Mouse (Mus musculus) MEL (cell line): ENCODE data around the gene Pkd1l1. TPM values are rescaled to one million over a fixed set of nuclear protein-coding genes. Genes with fewer than 3 reads are reported as not detected.

Experiments
- DNase-seq: peaks from one replicate; pipeline ENCODE4 v3.0.0; 2011; ENCODE audit warnings: low read depth, low spot score
- H3K27ac ChIP-seq: 2 replicates; pipeline ENCODE4 v1.5.1; 2012; ENCODE audit warnings: low read depth, mild to moderate bottlenecking, control low read depth, low read length, moderate library complexity; ENCODE audit not compliant: control insufficient read depth
- H3K27me3 ChIP-seq, 2 experiments: fragments of 150-350 bp in 1 of 2; sonication (generic) in 1 of 2; 2 replicates each; pipeline ENCODE4 v1.6.1; 2012; ENCODE audit warnings: low read length in 2 of 2, mild to moderate bottlenecking in 2 of 2, improper control_type of control experiment in 1 of 2, moderate library complexity in 1 of 2; ENCODE audit not compliant: insufficient read depth in 2 of 2, control insufficient read depth in 1 of 2
- H3K36me3 ChIP-seq, 2 experiments: 2 replicates each; pipeline ENCODE4 v1.6.1; 2012 to 2014; ENCODE audit warnings: low read length in 2 of 2, improper control_type of control experiment in 1 of 2, inconsistent platforms in 1 of 2, mild to moderate bottlenecking in 1 of 2; ENCODE audit not compliant: insufficient read depth in 2 of 2, control insufficient read depth in 1 of 2
- H3K4me1 ChIP-seq, 2 experiments: fragments of 150-350 bp in 1 of 2; sonication (generic) in 1 of 2; 2 replicates each; pipeline ENCODE4 v1.6.1; 2012; ENCODE audit warnings: low read length in 2 of 2, improper control_type of control experiment in 1 of 2, mild to moderate bottlenecking in 1 of 2; ENCODE audit not compliant: insufficient read depth in 2 of 2, control insufficient read depth in 1 of 2
- H3K4me3 ChIP-seq, 2 experiments: fragments of 150-350 bp in 1 of 2; sonication (generic) in 1 of 2; 2 replicates each; pipeline ENCODE4 v1.5.1; 2012; ENCODE audit warnings: low read depth in 2 of 2, low read length in 2 of 2, mild to moderate bottlenecking in 2 of 2, moderate library complexity in 2 of 2, control low read depth in 1 of 2, improper control_type of control experiment in 1 of 2; ENCODE audit not compliant: control insufficient read depth in 1 of 2, insufficient read depth in 1 of 2
- H3K79me2 ChIP-seq: 2 replicates; pipeline ENCODE4 v1.6.1; 2012; ENCODE audit warnings: mild to moderate bottlenecking, low read length, moderate library complexity; ENCODE audit not compliant: control insufficient read depth, poor library complexity, insufficient read depth
- H3K9ac ChIP-seq: 2 replicates; pipeline ENCODE4 v1.6.1; 2012; ENCODE audit warnings: low read depth, mild to moderate bottlenecking, control low read depth, low read length, moderate library complexity; ENCODE audit not compliant: control insufficient read depth, poor library complexity, severe bottlenecking
- H3K9me3 ChIP-seq: fragments of 150-350 bp; sonication (generic); replicated peaks from 2 replicates; pipeline ENCODE4 v1.6.1; 2012; ENCODE audit warnings: mild to moderate bottlenecking, low read length, improper control_type of control experiment, moderate library complexity; ENCODE audit not compliant: insufficient read depth
- BHLHE40 ChIP-seq: IDR thresholded peaks from 2 replicates; pipeline ENCODE4 v1.6.1; 2012; ENCODE audit warnings: low read depth, mild to moderate bottlenecking, inconsistent platforms, low read length, improper control_type of control experiment, borderline replicate concordance
- CHD2 ChIP-seq: IDR thresholded peaks from 2 replicates; pipeline ENCODE4 v1.6.1; 2011; ENCODE audit warnings: low read length, improper control_type of control experiment
- ETS1 ChIP-seq: IDR thresholded peaks from 2 replicates; pipeline ENCODE4 v1.6.1; 2012; ENCODE audit warnings: low read depth, mild to moderate bottlenecking, inconsistent platforms, low read length, improper control_type of control experiment, moderate library complexity
- GABPA ChIP-seq: IDR thresholded peaks from 2 replicates; pipeline ENCODE4 v1.6.1; 2012; ENCODE audit warnings: low read depth, mild to moderate bottlenecking, inconsistent platforms, low read length, improper control_type of control experiment, moderate library complexity
- GATA1 ChIP-seq: IDR thresholded peaks from 2 replicates; pipeline ENCODE4 v1.6.1; 2011; ENCODE audit warnings: low read depth, low read length, improper control_type of control experiment
- JUND ChIP-seq: IDR thresholded peaks from 2 replicates; pipeline ENCODE4 v1.6.1; 2011; ENCODE audit warnings: low read depth, mild to moderate bottlenecking, improper control_type of control experiment, low read length
- KAT2A ChIP-seq: conservative IDR thresholded peaks from 2 replicates; pipeline ENCODE4 v1.6.1; 2012; ENCODE audit warnings: low read depth, low read length, improper control_type of control experiment, inconsistent platforms
- MAX ChIP-seq: IDR thresholded peaks from 2 replicates; pipeline ENCODE4 v1.6.1; 2011; ENCODE audit warnings: low read length, improper control_type of control experiment
- MAZ ChIP-seq: IDR thresholded peaks from 2 replicates; pipeline ENCODE4 v1.6.1; 2012; ENCODE audit warnings: low read depth, mild to moderate bottlenecking, inconsistent platforms, low read length, improper control_type of control experiment
- MXI1 ChIP-seq: IDR thresholded peaks from 2 replicates; pipeline ENCODE4 v1.6.1; 2011; ENCODE audit warnings: mild to moderate bottlenecking, low read depth, low read length, improper control_type of control experiment
- MYB ChIP-seq: IDR thresholded peaks from 2 replicates; pipeline ENCODE4 v1.6.1; 2011; ENCODE audit warnings: mild to moderate bottlenecking, low read depth, low read length, improper control_type of control experiment
- NELFE ChIP-seq: IDR thresholded peaks from 2 replicates; pipeline ENCODE4 v1.6.1; 2011; ENCODE audit warnings: low read depth, low read length, improper control_type of control experiment
- POLR2A ChIP-seq, 2 experiments: IDR thresholded peaks; 2 replicates each; pipeline ENCODE4 v1.6.1; 2011 to 2012; ENCODE audit warnings: low read length in 2 of 2, mild to moderate bottlenecking in 2 of 2, control low read depth in 1 of 2, improper control_type of control experiment in 1 of 2, low read depth in 1 of 2, moderate library complexity in 1 of 2; ENCODE audit not compliant: control insufficient read depth in 1 of 2, insufficient read depth in 1 of 2, poor library complexity in 1 of 2
- POLR2AphosphoS2 ChIP-seq: IDR thresholded peaks from 2 replicates; pipeline ENCODE4 v1.6.1; 2011; ENCODE audit warnings: low read length, improper control_type of control experiment
- RAD21 ChIP-seq: IDR thresholded peaks from 2 replicates; pipeline ENCODE4 v1.6.1; 2011; ENCODE audit warnings: mild to moderate bottlenecking, low read depth, low read length, improper control_type of control experiment
- RCOR1 ChIP-seq: IDR thresholded peaks from 2 replicates; pipeline ENCODE4 v1.6.1; 2012; ENCODE audit warnings: low read depth, mild to moderate bottlenecking, inconsistent platforms, low read length, improper control_type of control experiment
- SIN3A ChIP-seq: IDR thresholded peaks from 2 replicates; pipeline ENCODE4 v1.6.1; 2012; ENCODE audit warnings: low read length, improper control_type of control experiment, inconsistent platforms
- TAL1 ChIP-seq: IDR thresholded peaks from 2 replicates; pipeline ENCODE4 v1.6.1; 2012; ENCODE audit warnings: mild to moderate bottlenecking, inconsistent platforms, low read length, moderate library complexity, mixed read lengths
- TCF12 ChIP-seq: IDR thresholded peaks from 2 replicates; pipeline ENCODE4 v1.6.1; 2014; ENCODE audit warnings: low read depth, mild to moderate bottlenecking, inconsistent platforms, low read length, improper control_type of control experiment, moderate library complexity
- USF1 ChIP-seq: IDR thresholded peaks from 2 replicates; pipeline ENCODE4 v1.6.1; 2014; ENCODE audit warnings: low read depth, mild to moderate bottlenecking, inconsistent platforms, low read length, improper control_type of control experiment, moderate library complexity
- ZC3H11A ChIP-seq: IDR thresholded peaks from 2 replicates; pipeline ENCODE4 v1.6.1; 2012; ENCODE audit warnings: low read depth, mild to moderate bottlenecking, inconsistent platforms, low read length, improper control_type of control experiment
- ZNF384 ChIP-seq: IDR thresholded peaks from 2 replicates; pipeline ENCODE4 v1.6.1; 2012; ENCODE audit warnings: low read depth, mild to moderate bottlenecking, inconsistent platforms, low read length, improper control_type of control experiment
- polyA plus RNA-seq, 2 experiments: library from polyadenylated mRNA; stranded (reverse) in 1 of 2; unstranded in 1 of 2; fragments of >175 nt in 1 of 2; fragments of >200 nt in 1 of 2; gene quantifications; 2 replicates each; pipeline versions ENCODE4 v1.2.1 to v1.2.4; 2012; ENCODE audit warnings: low replicate concordance in 2 of 2, low read depth in 1 of 2; ENCODE audit not compliant: insufficient read length in 2 of 2, insufficient read depth in 1 of 2, missing spikeins in 1 of 2
- total RNA-seq: library from RNA; depleted of rRNA; stranded (reverse); fragments of 300-350 nt; gene quantifications from 2 replicates; pipeline ENCODE4 v1.2.3, GENCODE M21; 2012

Pkd1l1 gene
- total and polyA plus RNA-seq, 3 experiments: not detected

GRCm38 (mm10) chr11:8814097-8814790 is 158.8 kb downstream of the Pkd1l1 start:
- no peak overlapping the region for H3K27ac ChIP-seq
- H3K36me3 ChIP-seq: no peaks in the 10 kb centered on the region
- no peak overlapping the region for H3K4me3 ChIP-seq
- H3K79me2 ChIP-seq: no peaks in the 10 kb centered on the region
- TF ChIP-seq MXI1 (no peak), KAT2A (no peak), BHLHE40 (no peak), GATA1 (no peak), GABPA (no peak), JUND (no peak), NELFE (no peak), ETS1 (no peak), MAX (no peak), RCOR1 (no peak), ZC3H11A (no peak), MYB (no peak), MAZ (no peak), SIN3A (no peak), USF1 (no peak), TAL1 (no peak), POLR2A (IDR thresholded peaks at IDR 0.05; ENCODE audit: control insufficient read depth in 1 of 2, insufficient read depth in 1 of 2, low read depth in 1 of 2, low read length in 2 of 2, poor library complexity in 1 of 2) (no peak), POLR2AphosphoS2 (no peak), RAD21 (no peak), TCF12 (no peak)
- H3K27me3 ChIP-seq: no peaks in the 10 kb centered on the region; a peak in 1 of 4 replicates
- DNase-seq: no peak
- H3K9me3 ChIP-seq: no peaks in the 10 kb centered on the region
- H3K9ac ChIP-seq: no peak overlapping the region
- no peaks in the 10 kb centered on the region for H3K4me1 ChIP-seq

- Histone ChIP-seq H3K27me3 (no peaks in the 10 kb centered on the region; a peak in 1 of 4 replicates), H3K36me3 (no peaks in the 10 kb centered on the region), H3K27ac (no peak overlapping the region), H3K9me3 (no peaks in the 10 kb centered on the region), H3K9ac (no peak overlapping the region), H3K4me1 (no peaks in the 10 kb centered on the region), H3K4me3 (no peak overlapping the region), H3K79me2 (no peaks in the 10 kb centered on the region)
- no peak for DNase-seq
- TF ChIP-seq ZNF384 (no peak), MAX (no peak), CHD2 (no peak), TAL1 (no peak), ZC3H11A (no peak)
Observed at GRCm38 (mm10) chr11:8811506-8812100, 161.5 kb downstream of the Pkd1l1 start.
